Mouse (Mus musculus) embryonic facial prominence, embryonic 15.5 days (tissue): Measurements from ENCODE around the gene Timm23. TPM values are rescaled to one million over a fixed set of nuclear protein-coding genes. Genes with fewer than 3 reads are reported as not detected.
"Not testable (repeated sequence)": the region's sequence is repeated elsewhere in the genome, so short reads cannot be mapped to it uniquely, and the experiment has no call there.

ENCODE experiments used
- ATAC-seq: fragments of 200-750 bp; cut with Nextera tagmentation; 2 replicates; pipeline ENCODE4 v1.8.0; 2017; ENCODE audit warnings: low read depth, moderate TSS enrichment; ENCODE audit not compliant: insufficient number of reproducible peaks, low FRiP score, low TSS enrichment
- H3K27ac ChIP-seq: fragments of 300-500 bp; sonication (generic); replicated peaks from 2 replicates; pipeline ENCODE4 v1.5.1; 2015; ENCODE audit warnings: mild to moderate bottlenecking, inconsistent platforms
- H3K27me3 ChIP-seq: fragments of 300-500 bp; sonication (generic); 2 replicates; pipeline ENCODE4 v1.6.1; 2015; ENCODE audit warnings: inconsistent platforms
- H3K36me3 ChIP-seq: fragments of 300-500 bp; sonication (generic); 2 replicates; pipeline ENCODE4 v1.6.1; 2015; ENCODE audit warnings: mild to moderate bottlenecking, inconsistent platforms
- H3K4me1 ChIP-seq: fragments of 300-500 bp; sonication (generic); 2 replicates; pipeline ENCODE4 v1.6.1; 2015; ENCODE audit warnings: inconsistent platforms
- H3K4me2 ChIP-seq: fragments of 300-500 bp; sonication (generic); replicated peaks from 2 replicates; pipeline ENCODE4 v1.6.1; 2015; ENCODE audit warnings: mild to moderate bottlenecking, inconsistent platforms
- H3K4me3 ChIP-seq: fragments of 300-500 bp; sonication (generic); replicated peaks from 2 replicates; pipeline ENCODE4 v1.5.1; 2015; ENCODE audit warnings: mild to moderate bottlenecking, inconsistent platforms
- H3K9ac ChIP-seq: fragments of 300-500 bp; sonication (generic); 2 replicates; pipeline ENCODE4 v1.6.1; 2015; ENCODE audit warnings: inconsistent platforms
- H3K9me3 ChIP-seq: fragments of 300-500 bp; sonication (generic); replicated peaks from 2 replicates; pipeline ENCODE4 v1.6.1; 2016; ENCODE audit warnings: inconsistent platforms
- WGBS: fragments of 180-500 bp; shearing (Covaris S2); methylation state at CpG from one replicate; pipeline ENCODE4 v1.1.7; 2015; 5-methylcytosine and 5-hydroxymethylcytosine counted together
- polyA plus RNA-seq: library from polyadenylated mRNA; unstranded; fragments of >200 nt; fragmentation: Nextera tagmentation; extraction: Ambion mirVana; gene quantifications from 2 replicates; pipeline ENCODE4 v1.2.1, GENCODE M21; 2015

Timm23 gene
- polyA plus RNA-seq, 1 experiment from 2014 or later, result 253 TPM

GRCm38 (mm10) chr14:32150872-32151271, 50.8 kb downstream of the Timm23 start:
- no peaks in the 10 kb centered on the region for H3K9me3 ChIP-seq
- no peaks in the 10 kb centered on the region for H3K27me3 ChIP-seq
- no peak for ATAC-seq
- H3K4me3 ChIP-seq, result no peak overlapping the region
- H3K27ac ChIP-seq, result no peak overlapping the region
- no peaks in the 10 kb centered on the region for H3K36me3 ChIP-seq
- no peak overlapping the region for H3K9ac ChIP-seq
- 90% methylated on average over 2 of the region's 2 CpGs for WGBS
- H3K4me1 ChIP-seq, result no peaks in the 10 kb centered on the region
- H3K4me2 ChIP-seq, result no peak overlapping the region

GRCm38 (mm10) chr14:32146578-32146977, 55.1 kb downstream of the Timm23 start:
- WGBS, result 73% methylated on average over 2 of the region's 2 CpGs
- H3K36me3 ChIP-seq, result no peaks in the 10 kb centered on the region
- no peak overlapping the region for H3K9ac ChIP-seq
- H3K27me3 ChIP-seq, result no peaks in the 10 kb centered on the region
- H3K4me3 ChIP-seq, result no peak overlapping the region
- H3K4me1 ChIP-seq, result no peaks in the 10 kb centered on the region
- no peak overlapping the region for H3K4me2 ChIP-seq
- no peaks in the 10 kb centered on the region for H3K9me3 ChIP-seq
- no peak overlapping the region for H3K27ac ChIP-seq
- no peak for ATAC-seq

GRCm38 (mm10) chr14:32145809-32146511, 55.7 kb downstream of the Timm23 start:
- 75% methylated on average over 7 of the region's 7 CpGs for WGBS
- H3K9ac ChIP-seq, result no peak overlapping the region
- H3K4me3 ChIP-seq, result no peak overlapping the region
- no peaks in the 10 kb centered on the region for H3K4me1 ChIP-seq
- no peaks in the 10 kb centered on the region for H3K36me3 ChIP-seq
- H3K9me3 ChIP-seq, result no peaks in the 10 kb centered on the region
- no peak for ATAC-seq
- no peak overlapping the region for H3K27ac ChIP-seq
- no peaks in the 10 kb centered on the region for H3K27me3 ChIP-seq
- no peak overlapping the region for H3K4me2 ChIP-seq

- Histone ChIP-seq H3K4me1 (no peaks in the 10 kb centered on the region), H3K4me2 (no peak overlapping the region), H3K27me3 (no peaks in the 10 kb centered on the region), H3K27ac (no peak overlapping the region), H3K36me3 (no peaks in the 10 kb centered on the region), H3K9ac (no peak overlapping the region), H3K9me3 (no peaks in the 10 kb centered on the region), H3K4me3 (no peak overlapping the region)
- WGBS, result 68% methylated on average over 4 of the region's 4 CpGs
- no peak for ATAC-seq
Observed at GRCm38 (mm10) chr14:32145401-32145800, 56.3 kb downstream of the Timm23 start.

- Histone ChIP-seq H3K9me3 (no peaks in the 10 kb centered on the region), H3K27ac (no peak overlapping the region), H3K4me2 (no peak overlapping the region), H3K27me3 (no peaks in the 10 kb centered on the region), H3K9ac (no peak overlapping the region), H3K4me1 (no peaks in the 10 kb centered on the region), H3K36me3 (no peaks in the 10 kb centered on the region), H3K4me3 (no peak overlapping the region)
- ATAC-seq, result no peak
Observed at GRCm38 (mm10) chr14:32144734-32145133, 57.0 kb downstream of the Timm23 start.

GRCm38 (mm10) chr14:32141723-32142122, 60.0 kb downstream of the Timm23 start, which contains the start of gene Msmb:
TSS of gene Msmb (plus strand) at chr14:32142023.
- no peaks in the 10 kb centered on the region for H3K9me3 ChIP-seq
- no peaks in the 10 kb centered on the region for H3K27me3 ChIP-seq
- H3K4me2 ChIP-seq, result no peak within 1 kb of the TSS
- H3K36me3 ChIP-seq, result no peaks in the 10 kb centered on the region
- no peak within 1 kb of the TSS for H3K27ac ChIP-seq
- ATAC-seq, result no peak
- H3K4me1 ChIP-seq, result no peaks in the 10 kb centered on the region
- no peak within 1 kb of the TSS for H3K9ac ChIP-seq
- 83% methylated on average over 5 of the region's 5 CpGs for WGBS
- H3K4me3 ChIP-seq, result no peak within 1 kb of the TSS

- Histone ChIP-seq H3K9me3 (no peaks in the 10 kb centered on the region), H3K27me3 (no peaks in the 10 kb centered on the region), H3K4me3 (no peak overlapping the region), H3K27ac (no peak overlapping the region), H3K4me2 (no peak overlapping the region), H3K4me1 (no peaks in the 10 kb centered on the region), H3K9ac (no peak overlapping the region), H3K36me3 (no peaks in the 10 kb centered on the region)
- ATAC-seq, result no peak
- WGBS, result 73% methylated on average over 5 of the region's 5 CpGs
Observed at GRCm38 (mm10) chr14:32140359-32140965, 61.2 kb downstream of the Timm23 start.

- ATAC-seq, result not testable (repeated sequence)
Observed at GRCm38 (mm10) chr14:32136467-32136866, 65.2 kb downstream of the Timm23 start.

GRCm38 (mm10) chr14:32134293-32134692, 67.4 kb downstream of the Timm23 start:
- Histone ChIP-seq H3K4me1 (no peaks in the 10 kb centered on the region), H3K27me3 (no peaks in the 10 kb centered on the region), H3K9ac (no peak overlapping the region), H3K9me3 (no peaks in the 10 kb centered on the region), H3K4me2 (no peak overlapping the region), H3K36me3 (no peaks in the 10 kb centered on the region), H3K27ac (no peak overlapping the region), H3K4me3 (no peak overlapping the region)
- 56% methylated on average over 2 of the region's 2 CpGs for WGBS
- ATAC-seq, result no peak

More at GRCm38 (mm10) chr14:32136467-32136866, 65.2 kb downstream of the Timm23 start:
- H3K4me3 ChIP-seq, H3K4me1 ChIP-seq, H3K4me2 ChIP-seq, H3K36me3 ChIP-seq, H3K9ac ChIP-seq, H3K9me3 ChIP-seq, H3K27ac ChIP-seq, H3K27me3 ChIP-seq: not testable (repeated sequence)
- 73% methylated on average over 3 of the region's 3 CpGs for WGBS

- Histone ChIP-seq H3K9ac (no peak overlapping the region), H3K27me3 (no peaks in the 10 kb centered on the region), H3K27ac (no peak overlapping the region), H3K36me3 (no peaks in the 10 kb centered on the region), H3K4me2 (no peak overlapping the region), H3K4me3 (no peak overlapping the region), H3K4me1 (no peaks in the 10 kb centered on the region), H3K9me3 (no peaks in the 10 kb centered on the region)
- 84% methylated on average over 4 of the region's 4 CpGs for WGBS
- ATAC-seq, result no peak
Observed at GRCm38 (mm10) chr14:32131836-32132235, 69.9 kb downstream of the Timm23 start.
